Mouse (Mus musculus) ovary, postnatal 36 days (tissue): ENCODE measurements around the gene Cyp2a5.
"Not testable (repeated sequence)": the region's sequence is repeated elsewhere in the genome, so short reads cannot be mapped to it uniquely, and the experiment has no call there.

Source experiments
- DNase-seq: peaks from one replicate; pipeline ENCODE4 v3.0.0; 2022; ENCODE audit warnings: low spot score, mixed read lengths

Gene Cyp2a5

GRCm38 (mm10) chr7:26835059-26835458, at the start of gene Cyp2a5:
Gene Cyp2a5 (plus strand): TSS chr7:26835305.
- not testable (repeated sequence) for DNase-seq

GRCm38 (mm10) chr7:26786013-26786412, 49.1 kb upstream of the Cyp2a5 start:
- DNase-seq = not testable (repeated sequence)

GRCm38 (mm10) chr7:26789984-26790383, 45.1 kb upstream of the Cyp2a5 start:
- DNase-seq = no peak

- DNase-seq = no peak
These were observed 35.0 kb upstream of the Cyp2a5 start for GRCm38 (mm10) chr7:26800104-26800503.

GRCm38 (mm10) chr7:26800996-26801395, 34.1 kb upstream of the Cyp2a5 start:
- no peak for DNase-seq

GRCm38 (mm10) chr7:26808592-26808991, 26.5 kb upstream of the Cyp2a5 start, which contains the start of gene Cyp2g1:
Gene Cyp2g1 (plus strand): TSS chr7:26808892.
- no peak for DNase-seq

- DNase-seq = not testable (repeated sequence)
These were observed 3.4 kb upstream of the Cyp2a5 start for GRCm38 (mm10) chr7:26831556-26832292.

GRCm38 (mm10) chr7:26832668-26833067, 2.4 kb upstream of the Cyp2a5 start:
- not testable (repeated sequence) for DNase-seq

GRCm38 (mm10) chr7:26843400-26843799, 8.3 kb downstream of the Cyp2a5 start:
- DNase-seq = not testable (repeated sequence)

- DNase-seq = not testable (repeated sequence)
These were observed 15.0 kb downstream of the Cyp2a5 start for GRCm38 (mm10) chr7:26850063-26850462.

- DNase-seq = not testable (repeated sequence)
These were observed 43.5 kb downstream of the Cyp2a5 start for GRCm38 (mm10) chr7:26878581-26878980.

- not testable (repeated sequence) for DNase-seq
These were observed 45.5 kb downstream of the Cyp2a5 start for GRCm38 (mm10) chr7:26880600-26880999.
